Mouse (Mus musculus) lung, postnatal 0 days (tissue): Measurements from ENCODE around the gene Rsrc1.

Experiments
- CTCF ChIP-seq: IDR thresholded peaks from 2 replicates; pipeline ENCODE4 v1.5.1; 2016; ENCODE audit warnings: antibody characterized with exemption, mild to moderate bottlenecking
- EP300 ChIP-seq: IDR thresholded peaks from 2 replicates; pipeline ENCODE4 v1.6.1; 2016; ENCODE audit warnings: antibody characterized with exemption, mild to moderate bottlenecking, control low read depth

DNA sequence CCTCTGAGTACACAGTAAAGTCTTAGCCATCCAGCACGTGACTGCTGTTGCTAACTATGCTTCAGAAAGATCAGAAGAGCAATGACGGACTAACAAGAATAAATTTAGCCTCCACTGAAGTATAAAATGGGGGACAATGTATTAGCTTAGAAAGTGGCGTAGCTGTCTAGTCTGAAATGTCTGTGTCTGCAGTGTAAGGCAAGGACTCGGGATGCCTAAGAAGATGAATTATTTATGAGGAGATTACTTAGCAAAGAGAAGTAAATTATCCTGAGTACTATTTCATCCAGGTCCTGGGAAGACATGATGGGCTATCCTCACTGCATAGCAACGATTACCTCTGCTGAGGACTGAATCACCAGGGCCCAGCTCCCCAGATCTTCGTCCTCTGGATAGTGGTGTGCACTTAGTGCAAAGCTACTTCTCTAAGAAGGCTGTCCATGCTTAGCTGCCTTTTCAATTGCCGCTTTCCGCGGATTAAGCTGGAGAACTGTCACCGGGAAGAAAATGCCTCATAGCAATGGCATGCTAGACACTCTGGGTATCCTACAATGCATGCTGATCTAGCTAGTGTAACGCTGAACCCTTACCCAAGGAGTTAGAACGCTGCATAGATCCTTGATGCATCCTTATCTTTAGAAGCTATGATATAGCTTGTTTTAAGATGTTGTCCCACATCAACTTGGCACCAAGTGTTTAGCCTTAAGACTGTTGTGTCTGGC, 370.4 kb downstream of the Rsrc1 start:
- TF ChIP-seq CTCF (no peak), EP300 (no peak)
